In genomic region chr11:101666626-101667345, GRCm38 (mm10) we compare ENCODE assay signal across 8 mouse cellular contexts. TPM values are rescaled to one million over a fixed set of nuclear protein-coding genes. Genes with fewer than 3 reads are reported as not detected.
DNase-seq lines count a peak whose midpoint lies in the region; ATAC-seq and TF ChIP-seq lines count a peak whose summit lies in the region.

No protein-coding gene starts in this region.

- 25% methylated on average over 28 of the region's 28 CpGs for WGBS in liver, adult 2 months
- WGBS in forebrain, embryonic 14.5 days: 85% methylated on average over 28 of the region's 28 CpGs
- WGBS in hindbrain, embryonic 14.5 days: 82% methylated on average over 28 of the region's 28 CpGs
- 60% methylated on average over 28 of the region's 28 CpGs for WGBS in lung, postnatal 0 days
- WGBS in thymus, adult 2 months: 92% methylated on average over 28 of the region's 28 CpGs

- no peaks in the 10 kb centered on the region for H3K27me3 ChIP-seq in liver, adult 2 months (ENCODE audit: control insufficient read depth, insufficient read depth, low read length)
- H3K27me3 ChIP-seq in forebrain, embryonic 14.5 days (replicated peaks; ENCODE audit: control insufficient read depth, insufficient read depth, low read length): no peaks in the 10 kb centered on the region
- H3K27me3 ChIP-seq in hindbrain, embryonic 14.5 days (ENCODE audit: control insufficient read depth, insufficient read depth, low read length): no peaks in the 10 kb centered on the region
- no peaks in the 10 kb centered on the region for H3K27me3 ChIP-seq in lung, postnatal 0 days (replicated peaks; ENCODE audit: insufficient read depth, low read length)
- H3K27me3 ChIP-seq in thymus, adult 2 months (ENCODE audit: control insufficient read depth, insufficient read depth, low read length): no peaks in the 10 kb centered on the region

- H3K9ac ChIP-seq in liver, adult 2 months (ENCODE audit: low read depth, low read length): peak overlapping the region; percentile 92
- H3K9ac ChIP-seq in forebrain, embryonic 14.5 days (ENCODE audit: low read length): peak overlapping the region; percentile 58
- peak overlapping the region; percentile 31; the same call in 1 of the 2 replicates for H3K9ac ChIP-seq in hindbrain, embryonic 14.5 days
- H3K9ac ChIP-seq in lung, postnatal 0 days (replicated peaks; ENCODE audit: low read depth): peak overlapping the region; percentile 63

- ATAC-seq in forebrain, embryonic 14.5 days: no peak
- no peak for ATAC-seq in hindbrain, embryonic 14.5 days (ENCODE audit: low FRiP score)
- ATAC-seq in lung, postnatal 0 days: no peak

- peak overlapping the region; percentile 86 for H3K27ac ChIP-seq in liver, adult 2 months (replicated peaks; ENCODE audit: insufficient read depth, low read depth, low read length)
- H3K27ac ChIP-seq in forebrain, embryonic 14.5 days (ENCODE audit: low read depth, low read length): no peak overlapping the region; the same call in 1 of the 2 replicates
- H3K27ac ChIP-seq in hindbrain, embryonic 14.5 days: no peak overlapping the region
- H3K27ac ChIP-seq in lung, postnatal 0 days (ENCODE audit: low read length): peak overlapping the region; percentile 90; the same call in 1 of the 2 replicates
- no peak overlapping the region for H3K27ac ChIP-seq in thymus, adult 2 months (ENCODE audit: control insufficient read depth, insufficient read depth, low read length)

- peaks cover 23% of the 10 kb centered on the region for H3K4me1 ChIP-seq in liver, adult 2 months (ENCODE audit: control insufficient read depth, insufficient read depth, low read length)
- peaks cover 3% of the 10 kb centered on the region; the same call in 1 of the 2 replicates for H3K4me1 ChIP-seq in forebrain, embryonic 14.5 days (ENCODE audit: control insufficient read depth, insufficient read depth, low read length)
- H3K4me1 ChIP-seq in hindbrain, embryonic 14.5 days (replicated peaks; ENCODE audit: control insufficient read depth, insufficient read depth, low read length): peaks cover 7% of the 10 kb centered on the region
- peaks cover 8% of the 10 kb centered on the region; the same call in 1 of the 2 replicates for H3K4me1 ChIP-seq in lung, postnatal 0 days (ENCODE audit: insufficient read depth, low read depth, low read length)
- peaks cover 8% of the 10 kb centered on the region for H3K4me1 ChIP-seq in thymus, adult 2 months (replicated peaks; ENCODE audit: control insufficient read depth, insufficient read depth, low read length)

- peak overlapping the region; percentile 63 for H3K4me3 ChIP-seq in liver, adult 2 months (ENCODE audit: insufficient read depth, low read depth, low read length)
- peak overlapping the region; percentile 62 for H3K4me3 ChIP-seq in forebrain, embryonic 14.5 days (ENCODE audit: low read depth, low read length)
- no peak overlapping the region; the same call in 1 of the 2 replicates for H3K4me3 ChIP-seq in hindbrain, embryonic 14.5 days (replicated peaks; ENCODE audit: low read length)
- peak overlapping the region; percentile 60 for H3K4me3 ChIP-seq in lung, postnatal 0 days (ENCODE audit: low read depth, low read length)
- H3K4me3 ChIP-seq in thymus, adult 2 months (ENCODE audit: control insufficient read depth, insufficient read depth, low read length): no peak overlapping the region

- peaks cover 11% of the 10 kb centered on the region; the same call in 1 of the 2 replicates for H3K79me2 ChIP-seq in liver, adult 2 months (ENCODE audit: control insufficient read depth, insufficient read depth, low read length)

- TF ChIP-seq CTCF in liver, adult 2 months (IDR thresholded peaks at IDR 0.05; ENCODE audit: low read depth, low read length): no peak
- no peak for TF ChIP-seq CTCF in lung, postnatal 0 days (IDR thresholded peaks at IDR 0.05)
- TF ChIP-seq CTCF in thymus, adult 2 months (IDR thresholded peaks at IDR 0.05; ENCODE audit: borderline replicate concordance, control insufficient read depth, extremely low read depth, insufficient read depth, low read length, poor library complexity): no peak

- H3K9me3 ChIP-seq in forebrain, embryonic 14.5 days (replicated peaks; ENCODE audit: control insufficient read depth, low read length): no peaks in the 10 kb centered on the region
- H3K9me3 ChIP-seq in hindbrain, embryonic 14.5 days (ENCODE audit: control insufficient read depth, low read length): no peaks in the 10 kb centered on the region
- H3K9me3 ChIP-seq in lung, postnatal 0 days (ENCODE audit: low read length): no peaks in the 10 kb centered on the region

- no peaks in the 10 kb centered on the region for H3K36me3 ChIP-seq in liver, adult 2 months (ENCODE audit: control insufficient read depth, insufficient read depth, low read length)
- no peaks in the 10 kb centered on the region for H3K36me3 ChIP-seq in forebrain, embryonic 14.5 days (ENCODE audit: control insufficient read depth, insufficient read depth, low read length)
- H3K36me3 ChIP-seq in hindbrain, embryonic 14.5 days (replicated peaks; ENCODE audit: control insufficient read depth, insufficient read depth): no peaks in the 10 kb centered on the region
- H3K36me3 ChIP-seq in lung, postnatal 0 days (ENCODE audit: insufficient read depth, low read length): no peaks in the 10 kb centered on the region
- no peaks in the 10 kb centered on the region for H3K36me3 ChIP-seq in thymus, adult 2 months (ENCODE audit: control insufficient read depth, insufficient read depth, low read length)

- no peak for TF ChIP-seq POLR2A in liver, adult 2 months (IDR thresholded peaks at IDR 0.05; ENCODE audit: extremely low read depth, insufficient read depth, low read length)
- TF ChIP-seq POLR2A in thymus, adult 2 months (IDR thresholded peaks at IDR 0.05; ENCODE audit: control insufficient read depth, extremely low read depth, insufficient read depth, low read length, poor library complexity): no peak

- TF ChIP-seq EP300 in lung, postnatal 0 days (IDR thresholded peaks at IDR 0.05): no peak

- H3K4me2 ChIP-seq in forebrain, embryonic 14.5 days (ENCODE audit: low read length): peak overlapping the region; percentile 83
- peak overlapping the region; percentile 32 for H3K4me2 ChIP-seq in hindbrain, embryonic 14.5 days (replicated peaks)
- H3K4me2 ChIP-seq in lung, postnatal 0 days (replicated peaks; ENCODE audit: low read depth, low read length): peak overlapping the region; percentile 71

- peak; percentile 61 for DNase-seq in liver, adult 2 months (ENCODE audit: extremely low read depth, low read depth, low spot score)
- no peak for DNase-seq in liver
- DNase-seq in forebrain, embryonic 14.5 days (ENCODE audit: low spot score): no peak
- DNase-seq in hindbrain, embryonic 14.5 days (ENCODE audit: low spot score): no peak
- DNase-seq in lung, postnatal 0 days (ENCODE audit: low spot score): no peak
- DNase-seq in layer of hippocampus, postnatal 36 days: no peak
- DNase-seq in spleen, adult 18-20 months: no peak
- no peak for DNase-seq in thymus, adult 2 months

RNA-seq across cellular contexts. Expression of gene Arl4d, which starts 1.4 kb away (rescaled TPM):
- total RNA-seq in liver, adult 2 months (2014; rRNA removed): 55.4 and 87.9 TPM in 2 replicates
- polyA plus RNA-seq in liver, adult 2 months (2012; rRNA removed): 21.0 and 22.4 TPM in 2 replicates
- 40.5 and 42.7 TPM in 2 replicates for polyA plus RNA-seq in forebrain, embryonic 14.5 days (2014; fragmentation: Nextera tagmentation; extraction: Ambion mirVana)
- polyA plus RNA-seq in hindbrain, embryonic 14.5 days (2014; fragmentation: Nextera tagmentation; extraction: Ambion mirVana): 5.6 and 5.9 TPM in 2 replicates
- 25.2 and 33.1 TPM in 2 replicates for polyA plus RNA-seq in lung, postnatal 0 days (2015; fragmentation: Nextera tagmentation; extraction: Ambion mirVana)
- 10 to 100 TPM; 12.9 to 13.8 TPM for total RNA-seq in layer of hippocampus, postnatal 36 days (2021)
- 4.1 and 5.0 TPM in 2 replicates for polyA plus RNA-seq in thymus, adult 2 months (2012; rRNA removed)

RNA-seq across cellular contexts. Expression of gene Rdm1, which starts 39.8 kb away (rescaled TPM):
- 10.3 and 12.9 TPM in 2 replicates for total RNA-seq in liver, adult 2 months (2014; rRNA removed)
- 12.1 and 12.4 TPM in 2 replicates for polyA plus RNA-seq in liver, adult 2 months (2012; rRNA removed)
- 32.7 and 38.5 TPM in 2 replicates for polyA plus RNA-seq in forebrain, embryonic 14.5 days (2014; fragmentation: Nextera tagmentation; extraction: Ambion mirVana)
- 13.7 and 16.6 TPM in 2 replicates for polyA plus RNA-seq in hindbrain, embryonic 14.5 days (2014; fragmentation: Nextera tagmentation; extraction: Ambion mirVana)
- 20.1 and 34.1 TPM in 2 replicates for polyA plus RNA-seq in lung, postnatal 0 days (2015; fragmentation: Nextera tagmentation; extraction: Ambion mirVana)
- 1 to 10 TPM; 6.7 to 9.4 TPM for total RNA-seq in layer of hippocampus, postnatal 36 days (2021)
- 36.5 and 39.2 TPM in 2 replicates for polyA plus RNA-seq in thymus, adult 2 months (2012; rRNA removed)

Comparison
In these comparisons a context has a peak if more than half of its experiments do, and no peak if none do; other contexts are left out.
1. H3K27ac ChIP-seq: peak in liver, adult 2 months (single experiment) and lung, postnatal 0 days (single experiment); none in forebrain, embryonic 14.5 days (single experiment), hindbrain, embryonic 14.5 days (single experiment) and thymus, adult 2 months (single experiment).
2. H3K4me3 ChIP-seq: peak in liver, adult 2 months (single experiment), forebrain, embryonic 14.5 days (single experiment) and lung, postnatal 0 days (single experiment); none in hindbrain, embryonic 14.5 days (single experiment) and thymus, adult 2 months (single experiment).
3. H3K9ac ChIP-seq: peak in every context shown above with its lines; median percentile 92 in liver, adult 2 months; 63 in lung, postnatal 0 days; 58 in forebrain, embryonic 14.5 days; 31 in hindbrain, embryonic 14.5 days.
4. H3K4me2 ChIP-seq: peak in every context shown above with its lines; median percentile 83 in forebrain, embryonic 14.5 days; 71 in lung, postnatal 0 days; 32 in hindbrain, embryonic 14.5 days.